Comparison of ENCODE assay signal across 8 mouse cellular contexts in genomic region chr16:4560145-4560952, GRCm38 (mm10). TPM values are rescaled to one million over a fixed set of nuclear protein-coding genes. Genes with fewer than 3 reads are reported as not detected.
DNase-seq lines count a peak whose midpoint lies in the region; ATAC-seq and TF ChIP-seq lines count a peak whose summit lies in the region.

No protein-coding gene starts in this region.

- H3K27me3 ChIP-seq in hindbrain, embryonic 15.5 days, result no peaks in the 10 kb centered on the region

- intact Hi-C loops in gastrocnemius, adult 2 months (cut with DNase I), result loop anchor here (2.0 kb wide), 1 partner anchor 46 kb away; no protein-coding TSS in a partner anchor

- peak overlapping the region; percentile 97 for H3K27ac ChIP-seq in gastrocnemius, adult 2 months
- peak overlapping the region; percentile 90 for H3K27ac ChIP-seq in hindbrain, embryonic 15.5 days (replicated peaks)
- H3K27ac ChIP-seq in macrophage, result peak overlapping the region; percentile 79

- peak; percentile 73 for TF ChIP-seq CTCF in gastrocnemius, adult 2 months (IDR thresholded peaks at IDR 0.05)

- H3K4me1 ChIP-seq in hindbrain, embryonic 15.5 days (replicated peaks), result peaks cover 25% of the 10 kb centered on the region

- peak overlapping the region; percentile 62 for H3K9ac ChIP-seq in hindbrain, embryonic 15.5 days

- H3K9me3 ChIP-seq in hindbrain, embryonic 15.5 days, result no peaks in the 10 kb centered on the region

- ATAC-seq in hindbrain, embryonic 15.5 days (ENCODE audit: low FRiP score, low read depth), result peak; percentile 27

- under 1% methylated on average over 42 of the region's 43 CpGs for WGBS in hindbrain, embryonic 15.5 days
- 1% methylated on average over 37 of the region's 43 CpGs for WGBS in macrophage (ENCODE audit: missing documents)

- H3K4me3 ChIP-seq in gastrocnemius, adult 2 months, result peak overlapping the region; percentile 89
- H3K4me3 ChIP-seq in hindbrain, embryonic 15.5 days, result peak overlapping the region; percentile 58
- H3K4me3 ChIP-seq in macrophage (ENCODE audit: inconsistent target), result peak overlapping the region; percentile 68

- H3K4me2 ChIP-seq in hindbrain, embryonic 15.5 days, result peak overlapping the region; percentile 85

- H3K79me2 ChIP-seq in macrophage (ENCODE audit: inconsistent target), result peaks cover 16% of the 10 kb centered on the region; the same call in 1 of the 2 replicates

- H3K36me3 ChIP-seq in hindbrain, embryonic 15.5 days, result no peaks in the 10 kb centered on the region
- H3K36me3 ChIP-seq in macrophage (ENCODE audit: inconsistent target), result no peaks in the 10 kb centered on the region

- peak; percentile 95 for DNase-seq in ZHBTc4 (ENCODE audit: low read depth, low spot score)
- peak; percentile 69 to 75 for DNase-seq in cerebellum, postnatal 25 days
- DNase-seq in gastrocnemius, adult 2 months, result peak; percentile 86
- peak; percentile 34 to 43 for DNase-seq in left cerebral cortex, adult 8-10 months (ENCODE audit: low spot score in 2 of 2)
- DNase-seq in right cerebral cortex, adult 2 months (ENCODE audit: low spot score in 2 of 2), result peak; percentile 48
- peak; percentile 34 for DNase-seq in urinary bladder, postnatal 10 days (ENCODE audit: low spot score)

RNA-seq across cellular contexts. Expression of gene Tfap4, which starts 0.7 kb away (rescaled TPM):
- total RNA-seq in gastrocnemius, adult 2 months (2021), result 1 to 10 TPM; 3.0 to 5.1 TPM
- 7.2 and 8.2 TPM in 2 replicates for polyA plus RNA-seq in hindbrain, embryonic 15.5 days (2015; fragmentation: Nextera tagmentation; extraction: Ambion mirVana)
- total RNA-seq in left cerebral cortex, adult 8-10 months (2022), result 1 to 10 TPM; 5.5 to 8.1 (median 6.9) TPM
- 1 to 10 TPM; 1.2 to 7.1 (median 3.1) TPM for total RNA-seq in macrophage (2018; cell fraction: chromatin; rRNA removed)
- total RNA-seq in macrophage (2018; cell fraction: cytosol; rRNA removed), result 1 to 10 TPM in 23 of 26 experiments, under 1 TPM in 3; 0.43 to 5.0 (median 2.3) TPM
- 1 to 10 TPM in 23 of 26 experiments, under 1 TPM in 2, not detected in 1; 0.59 to 8.1 (median 2.4) TPM for total RNA-seq in macrophage (2018; cell fraction: nucleus; rRNA removed)
- 3.3 to 7.1 TPM (median 4.0 TPM) in 3 replicates for polyA plus RNA-seq in macrophage (2018)

RNA-seq across cellular contexts. Expression of gene Srl, which starts 18.7 kb away (rescaled TPM):
- total RNA-seq in gastrocnemius, adult 2 months (2021), result 1,000 to 10,000 TPM; 1,026 to 1,225 TPM
- 21.4 and 22.9 TPM in 2 replicates for polyA plus RNA-seq in hindbrain, embryonic 15.5 days (2015; fragmentation: Nextera tagmentation; extraction: Ambion mirVana)
- 1 to 10 TPM; 3.6 to 7.4 (median 5.1) TPM for total RNA-seq in left cerebral cortex, adult 8-10 months (2022)
- total RNA-seq in macrophage (2018; cell fraction: chromatin; rRNA removed), result 1 to 10 TPM in 18 of 26 experiments, under 1 TPM in 4, not detected in 4; 0.17 to 9.3 (median 3.5) TPM
- 1 to 10 TPM in 23 of 26 experiments, under 1 TPM in 3; 0.19 to 5.5 (median 1.8) TPM for total RNA-seq in macrophage (2018; cell fraction: cytosol; rRNA removed)
- total RNA-seq in macrophage (2018; cell fraction: nucleus; rRNA removed), result 1 to 10 TPM in 18 of 26 experiments, under 1 TPM in 8; 0.21 to 5.8 (median 1.9) TPM
- polyA plus RNA-seq in macrophage (2018), result 2.2 to 3.0 TPM (median 2.2 TPM) in 3 replicates

RNA-seq across cellular contexts. Expression of gene Glis2, which starts 34.2 kb away (rescaled TPM):
- 1 to 10 TPM; 5.2 to 6.9 TPM for total RNA-seq in gastrocnemius, adult 2 months (2021)
- 17.0 and 19.7 TPM in 2 replicates for polyA plus RNA-seq in hindbrain, embryonic 15.5 days (2015; fragmentation: Nextera tagmentation; extraction: Ambion mirVana)
- total RNA-seq in left cerebral cortex, adult 8-10 months (2022), result 10 to 100 TPM; 11.1 to 20.7 (median 16.6) TPM
- total RNA-seq in macrophage (2018; cell fraction: chromatin; rRNA removed), result 1 to 10 TPM in 5 of 26 experiments, under 1 TPM in 5, not detected in 16; 0.25 to 3.1 (median 0.88) TPM
- total RNA-seq in macrophage (2018; cell fraction: cytosol; rRNA removed), result under 1 TPM in 11 of 26 experiments, not detected in 15; 0.04 to 0.56 (median 0.10) TPM
- 1 to 10 TPM in 4 of 26 experiments, under 1 TPM in 4, not detected in 18; 0.16 to 2.7 (median 0.77) TPM for total RNA-seq in macrophage (2018; cell fraction: nucleus; rRNA removed)
- polyA plus RNA-seq in macrophage (2018), result 0.06 to 0.16 TPM in 2 of 3 replicates, not detected in the other

Comparison
In these comparisons a context has a peak if more than half of its experiments do, and no peak if none do; other contexts are left out.
1. Peak in every context shown above with its lines: DNase-seq, ATAC-seq, H3K4me3 ChIP-seq and H3K27ac ChIP-seq.
2. DNase-seq: peak in every context shown above with its lines; median percentile 95 in ZHBTc4; 86 in gastrocnemius, adult 2 months; 72 in cerebellum, postnatal 25 days; 48 in right cerebral cortex, adult 2 months; 38 in left cerebral cortex, adult 8-10 months; 34 in urinary bladder, postnatal 10 days.
3. RNA of gene Srl, which starts 18.7 kb away (total RNA-seq): 1,026 to 1,225 TPM in gastrocnemius, adult 2 months; 3.6 to 7.4 TPM in left cerebral cortex, adult 8-10 months; every median in the first group is over 100 times any median in the second.